In genomic region chr15:78983436-78984285, GRCm38 (mm10) we compare ENCODE assay signal across 8 mouse cellular contexts. TPM values are rescaled to one million over a fixed set of nuclear protein-coding genes. Genes with fewer than 3 reads are reported as not detected.
DNase-seq lines count a peak whose midpoint lies in the region; ATAC-seq lines count a peak whose summit lies in the region.

No protein-coding gene starts in this region.

- H3K4me1 ChIP-seq in forebrain, embryonic 10.5 days = peaks cover 75% of the 10 kb centered on the region
- peaks cover 41% of the 10 kb centered on the region for H3K4me1 ChIP-seq in stomach, embryonic 14.5 days (ENCODE audit: control insufficient read depth, insufficient read depth, low read length)

- H3K4me3 ChIP-seq in forebrain, embryonic 10.5 days = peak overlapping the region; percentile 72
- peak overlapping the region; percentile 83 for H3K4me3 ChIP-seq in stomach, embryonic 14.5 days (ENCODE audit: low read depth, low read length)

- H3K27ac ChIP-seq in forebrain, embryonic 10.5 days = peak overlapping the region; percentile 92
- peak overlapping the region; percentile 91 for H3K27ac ChIP-seq in stomach, embryonic 14.5 days (ENCODE audit: low read length)

- intact Hi-C loops in heart, postnatal 14 days (cut with DNase I) = no loop called here

- peak overlapping the region; percentile 64 for H3K9ac ChIP-seq in stomach, embryonic 14.5 days (replicated peaks; ENCODE audit: low read depth, low read length)

- H3K36me3 ChIP-seq in forebrain, embryonic 10.5 days (replicated peaks) = peaks cover 27% of the 10 kb centered on the region
- H3K36me3 ChIP-seq in stomach, embryonic 14.5 days (ENCODE audit: control insufficient read depth, insufficient read depth, low read length) = peaks cover 3% of the 10 kb centered on the region; the same call in 1 of the 2 replicates

- peak; percentile 51 for ATAC-seq in megakaryocyte progenitor cell, adult 5-6 weeks (replicated peaks; ENCODE audit: poor library complexity)
- ATAC-seq in stomach, embryonic 14.5 days (ENCODE audit: insufficient number of reproducible peaks, insufficient read depth, low FRiP score, low read depth) = peak; percentile 56

- H3K9me3 ChIP-seq in forebrain, embryonic 10.5 days = no peaks in the 10 kb centered on the region
- no peaks in the 10 kb centered on the region for H3K9me3 ChIP-seq in stomach, embryonic 14.5 days (ENCODE audit: control insufficient read depth, low read depth, low read length)

- under 1% methylated on average over 21 of the region's 21 CpGs for WGBS in forebrain, embryonic 10.5 days
- under 1% methylated on average over 21 of the region's 21 CpGs for WGBS in stomach, embryonic 14.5 days

- H3K4me2 ChIP-seq in stomach, embryonic 14.5 days (replicated peaks; ENCODE audit: low read depth, low read length) = peak overlapping the region; percentile 92

- DNase-seq in ES-CJ7 (ENCODE audit: low read depth, low spot score) = peak; percentile 92
- DNase-seq in adrenal gland, postnatal 10 days = peak; percentile 69
- peak; percentile 64 for DNase-seq in forebrain, embryonic 10.5 days (ENCODE audit: extremely low spot score, low spot score)
- peak; percentile 63 to 69 for DNase-seq in heart, postnatal 14 days
- DNase-seq in kidney, postnatal 36 days = peak; percentile 72 to 80
- DNase-seq in layer of hippocampus, postnatal 14 days (ENCODE audit: low spot score in 2 of 2) = no peak

- H3K27me3 ChIP-seq in forebrain, embryonic 10.5 days (ENCODE audit: poor library complexity, severe bottlenecking) = no peaks in the 10 kb centered on the region
- no peaks in the 10 kb centered on the region for H3K27me3 ChIP-seq in stomach, embryonic 14.5 days (ENCODE audit: control insufficient read depth, insufficient read depth, low read length)

RNA-seq across cellular contexts. Expression of gene Triobp, which starts 36.1 kb away (rescaled TPM):
- total RNA-seq in adrenal gland, postnatal 10 days (2021) = 10 to 100 TPM; 87.8 to 88.2 TPM
- 39.7 and 41.6 TPM in 2 replicates for polyA plus RNA-seq in forebrain, embryonic 10.5 days (2016; fragmentation: Nextera tagmentation; extraction: Ambion mirVana)
- total RNA-seq in heart, postnatal 14 days (2021) = 10 to 100 TPM; 44.6 to 49.6 TPM
- total RNA-seq in megakaryocyte progenitor cell, adult 5-6 weeks (2015) = 66.0 and 71.4 TPM in 2 replicates
- 20.7 and 26.0 TPM in 2 replicates for total RNA-seq in megakaryocyte progenitor cell, adult 5-6 weeks (2017)
- polyA plus RNA-seq in stomach, embryonic 14.5 days (2014; fragmentation: Nextera tagmentation; extraction: Ambion mirVana) = 50.2 TPM in 2 replicates
- total RNA-seq in layer of hippocampus, postnatal 14 days (2021) = 10 to 100 TPM; 19.3 to 21.1 TPM

RNA-seq across cellular contexts. Expression of gene H1f0, which starts 44.6 kb away (rescaled TPM):
- 100 to 1,000 TPM; 195 to 222 TPM for total RNA-seq in adrenal gland, postnatal 10 days (2021)
- polyA plus RNA-seq in forebrain, embryonic 10.5 days (2016; fragmentation: Nextera tagmentation; extraction: Ambion mirVana) = 427 and 444 TPM in 2 replicates
- total RNA-seq in heart, postnatal 14 days (2021) = 100 to 1,000 TPM; 104 to 128 TPM
- 11.1 and 14.5 TPM in 2 replicates for total RNA-seq in megakaryocyte progenitor cell, adult 5-6 weeks (2015)
- total RNA-seq in megakaryocyte progenitor cell, adult 5-6 weeks (2017) = 24.3 and 29.0 TPM in 2 replicates
- 160 and 175 TPM in 2 replicates for polyA plus RNA-seq in stomach, embryonic 14.5 days (2014; fragmentation: Nextera tagmentation; extraction: Ambion mirVana)
- 10 to 100 TPM; 88.8 to 94.3 TPM for total RNA-seq in layer of hippocampus, postnatal 14 days (2021)

RNA-seq across cellular contexts. Expression of gene Nol12, which starts 48.9 kb away (rescaled TPM):
- 10 to 100 TPM; 34.4 to 35.2 TPM for total RNA-seq in adrenal gland, postnatal 10 days (2021)
- polyA plus RNA-seq in forebrain, embryonic 10.5 days (2016; fragmentation: Nextera tagmentation; extraction: Ambion mirVana) = 63.6 and 69.9 TPM in 2 replicates
- 10 to 100 TPM; 13.6 to 14.3 TPM for total RNA-seq in heart, postnatal 14 days (2021)
- total RNA-seq in megakaryocyte progenitor cell, adult 5-6 weeks (2015) = 38.7 and 47.6 TPM in 2 replicates
- 19.9 and 25.2 TPM in 2 replicates for total RNA-seq in megakaryocyte progenitor cell, adult 5-6 weeks (2017)
- 45.9 and 56.7 TPM in 2 replicates for polyA plus RNA-seq in stomach, embryonic 14.5 days (2014; fragmentation: Nextera tagmentation; extraction: Ambion mirVana)
- total RNA-seq in layer of hippocampus, postnatal 14 days (2021) = 10 to 100 TPM; 35.9 to 36.1 TPM

RNA-seq across cellular contexts. Expression of gene Lgals1, which starts 57.1 kb away (rescaled TPM):
- 100 to 1,000 TPM; 601 to 606 TPM for total RNA-seq in adrenal gland, postnatal 10 days (2021)
- 200 and 217 TPM in 2 replicates for polyA plus RNA-seq in forebrain, embryonic 10.5 days (2016; fragmentation: Nextera tagmentation; extraction: Ambion mirVana)
- total RNA-seq in heart, postnatal 14 days (2021) = 100 to 1,000 TPM; 236 to 276 TPM
- total RNA-seq in megakaryocyte progenitor cell, adult 5-6 weeks (2015) = 480 and 550 TPM in 2 replicates
- total RNA-seq in megakaryocyte progenitor cell, adult 5-6 weeks (2017) = 648 and 851 TPM in 2 replicates
- 1,620 and 1,697 TPM in 2 replicates for polyA plus RNA-seq in stomach, embryonic 14.5 days (2014; fragmentation: Nextera tagmentation; extraction: Ambion mirVana)
- total RNA-seq in layer of hippocampus, postnatal 14 days (2021) = 10 to 100 TPM; 15.3 to 27.0 TPM

RNA-seq across cellular contexts. Expression of gene Galr3, which starts 58.0 kb away (rescaled TPM):
- total RNA-seq in adrenal gland, postnatal 10 days (2021) = under 1 TPM; 0.30 to 0.48 TPM
- polyA plus RNA-seq in forebrain, embryonic 10.5 days (2016; fragmentation: Nextera tagmentation; extraction: Ambion mirVana) = not detected in 2 replicates
- not detected for total RNA-seq in heart, postnatal 14 days (2021)
- 0.15 and 0.69 TPM in 2 replicates for total RNA-seq in megakaryocyte progenitor cell, adult 5-6 weeks (2015)
- total RNA-seq in megakaryocyte progenitor cell, adult 5-6 weeks (2017) = 0.29 and 0.91 TPM in 2 replicates
- 0.30 and 0.39 TPM in 2 replicates for polyA plus RNA-seq in stomach, embryonic 14.5 days (2014; fragmentation: Nextera tagmentation; extraction: Ambion mirVana)
- under 1 TPM in 1 of 2 experiments, not detected in 1; 0.72 TPM for total RNA-seq in layer of hippocampus, postnatal 14 days (2021)

Comparison
In these comparisons a context has a peak if more than half of its experiments do, and no peak if none do; other contexts are left out.
1. DNase-seq: peak in ES-CJ7 (single experiment), adrenal gland, postnatal 10 days (single experiment), forebrain, embryonic 10.5 days (single experiment), heart, postnatal 14 days (2 of 2) and kidney, postnatal 36 days (2 of 2); none in layer of hippocampus, postnatal 14 days (0 of 2).